Mouse (Mus musculus) embryonic facial prominence, embryonic 13.5 days (tissue): ENCODE data around the gene Cotl1. TPM values are rescaled to one million over a fixed set of nuclear protein-coding genes. Genes with fewer than 3 reads are reported as not detected.

Source experiments
- ATAC-seq: fragments of 200-750 bp; cut with Nextera tagmentation; 2 replicates; pipeline ENCODE4 v1.8.0; 2017; ENCODE audit warnings: low read depth; ENCODE audit not compliant: insufficient number of reproducible peaks, insufficient read depth, low FRiP score, low TSS enrichment
- H3K27ac ChIP-seq: fragments of 300-500 bp; sonication (generic); 2 replicates; pipeline ENCODE4 v1.5.1; 2015; ENCODE audit warnings: moderate library complexity, mild to moderate bottlenecking, inconsistent platforms
- H3K27me3 ChIP-seq: fragments of 300-500 bp; sonication (generic); 2 replicates; pipeline ENCODE4 v1.6.1; 2015; ENCODE audit warnings: mild to moderate bottlenecking, inconsistent platforms
- H3K36me3 ChIP-seq: fragments of 300-500 bp; sonication (generic); 2 replicates; pipeline ENCODE4 v1.6.1; 2015; ENCODE audit warnings: mild to moderate bottlenecking, inconsistent platforms
- H3K4me1 ChIP-seq: fragments of 300-500 bp; sonication (generic); 2 replicates; pipeline ENCODE4 v1.6.1; 2015; ENCODE audit warnings: inconsistent platforms
- H3K4me2 ChIP-seq: fragments of 300-500 bp; sonication (generic); 2 replicates; pipeline ENCODE4 v1.6.1; 2015; ENCODE audit warnings: moderate library complexity, mild to moderate bottlenecking, inconsistent platforms
- H3K4me3 ChIP-seq: fragments of 300-500 bp; sonication (generic); 2 replicates; pipeline ENCODE4 v1.5.1; 2015; ENCODE audit warnings: mild to moderate bottlenecking, inconsistent platforms
- H3K9ac ChIP-seq: fragments of 300-500 bp; sonication (generic); 2 replicates; pipeline ENCODE4 v1.6.1; 2015; ENCODE audit warnings: mild to moderate bottlenecking, inconsistent platforms
- H3K9me3 ChIP-seq: fragments of 300-500 bp; sonication (generic); 2 replicates; pipeline ENCODE4 v1.6.1; 2016; ENCODE audit warnings: inconsistent platforms
- WGBS: fragments of 180-500 bp; shearing (Covaris S2); methylation state at CpG from one replicate; pipeline ENCODE4 v1.1.7; 2015; ENCODE audit warnings: mixed read lengths; 5-methylcytosine and 5-hydroxymethylcytosine counted together
- polyA plus RNA-seq: library from polyadenylated mRNA; unstranded; fragments of >200 nt; fragmentation: Nextera tagmentation; extraction: Ambion mirVana; gene quantifications from 2 replicates; pipeline ENCODE4 v1.2.1, GENCODE M21; 2015

Cotl1 gene
- polyA plus RNA-seq, 1 experiment from 2014 or later = 71.3 TPM

DNA sequence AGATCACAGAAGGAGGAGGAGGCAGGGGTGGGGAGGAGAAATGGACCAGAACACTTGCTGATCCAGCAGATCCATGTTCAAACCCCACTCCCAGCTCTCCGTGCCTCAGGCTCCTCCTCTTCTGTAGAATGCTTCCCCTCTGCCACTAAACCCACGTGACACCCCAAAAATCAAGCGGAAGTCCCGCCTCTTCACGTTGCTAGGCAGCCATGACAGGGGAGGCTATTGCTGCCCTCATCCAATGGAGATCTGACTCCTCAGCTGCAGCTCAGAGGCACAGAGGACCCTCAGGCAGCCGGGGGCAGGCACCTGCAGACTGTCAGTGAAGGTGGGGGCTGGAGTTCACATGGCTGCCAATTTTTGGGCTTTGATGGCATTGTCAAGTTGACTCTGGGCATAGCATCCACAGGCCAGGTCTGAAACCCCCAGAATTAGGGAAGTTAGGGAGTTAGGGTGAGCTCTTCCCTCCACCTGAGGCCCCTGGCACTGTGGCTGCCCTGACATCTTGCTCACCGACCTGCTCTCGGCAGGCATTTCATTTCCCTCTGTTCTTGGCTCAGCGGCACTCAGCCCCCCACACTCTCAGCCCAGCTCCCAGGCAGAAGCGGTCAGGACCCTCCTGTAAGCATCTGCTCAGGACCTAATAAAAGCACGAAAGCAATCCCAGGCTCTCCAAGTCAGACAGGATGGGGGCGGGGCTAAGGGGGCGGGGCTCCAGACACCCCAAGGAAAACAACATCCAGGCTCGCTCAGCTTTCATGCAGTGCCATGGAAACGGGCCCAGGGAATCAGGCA is 42.0 kb downstream of the Cotl1 start:
- 9% methylated on average over 15 of the region's 15 CpGs for WGBS
- peak; percentile 54; the same call in 1 of the 2 replicates for ATAC-seq
- Histone ChIP-seq H3K27me3 (no peaks in the 10 kb centered on the region), H3K9me3 (no peaks in the 10 kb centered on the region), H3K4me2 (peak overlapping the region; percentile 55), H3K36me3 (no peaks in the 10 kb centered on the region), H3K27ac (peak overlapping the region; percentile 82), H3K9ac (no peak overlapping the region), H3K4me3 (peak overlapping the region; percentile 23), H3K4me1 (peaks cover 27% of the 10 kb centered on the region)

DNA sequence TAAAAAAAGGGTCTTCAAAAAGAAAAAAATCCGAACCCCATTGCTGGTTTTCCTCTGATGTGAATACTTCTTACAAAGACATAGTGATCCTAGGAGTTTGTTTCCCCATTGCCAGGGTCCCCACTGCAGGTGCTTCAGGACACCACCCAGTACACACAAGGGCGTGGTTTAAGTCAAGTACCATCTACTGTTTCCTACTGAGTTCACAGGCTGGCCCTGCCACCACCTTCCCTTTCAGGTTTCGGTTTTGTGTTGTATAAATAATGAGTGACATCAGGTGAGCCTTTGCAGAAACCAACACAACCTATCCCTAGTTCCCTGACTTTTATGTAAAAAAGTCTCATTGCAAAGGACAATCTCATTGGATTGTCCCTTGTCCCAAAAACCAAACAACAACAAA is 44.7 kb downstream of the Cotl1 start:
- no peak for ATAC-seq
- WGBS = 78% methylated on average over 3 of the region's 3 CpGs
- Histone ChIP-seq H3K9ac (no peak overlapping the region), H3K36me3 (no peaks in the 10 kb centered on the region), H3K4me3 (no peak overlapping the region), H3K9me3 (no peaks in the 10 kb centered on the region), H3K4me1 (peaks cover 29% of the 10 kb centered on the region), H3K4me2 (no peak overlapping the region), H3K27me3 (no peaks in the 10 kb centered on the region), H3K27ac (no peak overlapping the region)

DNA sequence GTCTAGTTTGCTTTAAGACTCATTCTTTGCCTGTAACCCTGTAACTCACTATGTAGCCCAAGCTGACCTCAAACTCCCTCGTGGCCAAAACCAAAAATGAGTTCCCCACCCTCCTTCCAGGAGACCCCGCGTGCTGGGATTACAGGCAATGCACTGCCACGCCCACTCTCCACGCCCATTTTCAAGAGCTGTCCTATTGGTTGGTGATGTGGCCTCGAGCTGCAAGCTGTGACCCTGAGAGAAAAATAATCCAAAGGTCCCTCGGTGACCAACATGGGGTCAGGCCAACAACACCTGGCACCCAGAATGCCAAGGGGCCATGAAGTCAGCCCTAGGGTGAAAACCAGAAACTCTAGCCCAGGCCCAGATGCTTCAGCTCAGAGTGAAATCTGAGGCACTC is 45.7 kb downstream of the Cotl1 start:
- H3K36me3 ChIP-seq = no peaks in the 10 kb centered on the region
- H3K27me3 ChIP-seq = no peaks in the 10 kb centered on the region
- ATAC-seq = no peak
- no peak overlapping the region for H3K9ac ChIP-seq
- WGBS = 37% methylated on average over 7 of the region's 7 CpGs
- peaks cover 27% of the 10 kb centered on the region for H3K4me1 ChIP-seq
- no peak overlapping the region for H3K27ac ChIP-seq
- no peak overlapping the region for H3K4me2 ChIP-seq
- H3K9me3 ChIP-seq = no peaks in the 10 kb centered on the region
- H3K4me3 ChIP-seq = no peak overlapping the region

DNA sequence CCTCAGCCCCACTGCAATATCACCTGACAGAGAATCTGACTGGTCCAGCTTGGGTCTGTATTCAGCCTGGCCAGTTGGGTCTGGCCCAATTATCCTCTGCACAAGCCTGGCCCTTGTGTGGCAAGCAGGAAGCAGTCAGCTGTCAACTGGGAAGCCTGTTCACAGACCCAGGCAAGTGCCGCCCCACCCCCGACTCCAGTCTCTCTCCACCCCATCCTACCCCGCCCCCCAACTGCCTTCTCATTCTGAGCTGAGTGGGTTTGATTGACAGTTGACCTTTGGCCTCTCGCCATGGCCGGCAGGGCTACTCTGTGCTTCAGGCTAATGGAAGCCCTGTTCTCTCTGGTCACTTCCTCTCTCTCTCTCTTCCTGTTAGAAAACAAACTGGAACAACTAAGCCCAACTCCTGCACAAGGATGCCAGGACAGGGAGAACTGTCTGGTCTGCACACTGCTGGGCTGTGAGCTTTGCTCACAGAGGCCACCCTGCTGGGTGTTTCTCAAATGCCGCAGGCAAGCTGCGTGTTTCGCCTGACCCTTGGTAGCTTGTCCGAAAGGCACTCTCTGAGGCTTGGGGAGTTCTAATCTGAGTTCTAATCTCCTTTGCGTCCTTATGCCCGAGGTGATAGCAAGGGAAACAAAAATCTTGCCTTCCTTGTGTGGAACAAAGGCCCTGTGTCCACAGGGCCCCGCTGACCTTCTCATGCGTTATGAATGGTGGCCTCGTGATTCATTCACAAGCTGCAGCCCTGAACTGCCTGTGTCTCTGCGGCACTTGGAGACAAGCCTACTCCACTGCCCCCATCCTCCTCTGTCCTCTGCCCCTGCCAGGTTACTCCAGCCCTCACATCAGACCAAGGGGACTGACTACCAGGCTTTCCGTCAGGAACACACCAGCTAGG is 48.3 kb downstream of the Cotl1 start:
- no peak for ATAC-seq
- WGBS = 21% methylated on average over 16 of the region's 16 CpGs
- Histone ChIP-seq H3K9ac (0 out of 2 replicates have a peak overlapping the region, but pooled peaks have one; percentile 46), H3K27me3 (no peaks in the 10 kb centered on the region), H3K27ac (no peak overlapping the region; the same call in 1 of the 2 replicates), H3K9me3 (no peaks in the 10 kb centered on the region), H3K4me2 (no peak overlapping the region), H3K4me3 (no peak overlapping the region), H3K4me1 (peaks cover 8% of the 10 kb centered on the region), H3K36me3 (no peaks in the 10 kb centered on the region)

DNA sequence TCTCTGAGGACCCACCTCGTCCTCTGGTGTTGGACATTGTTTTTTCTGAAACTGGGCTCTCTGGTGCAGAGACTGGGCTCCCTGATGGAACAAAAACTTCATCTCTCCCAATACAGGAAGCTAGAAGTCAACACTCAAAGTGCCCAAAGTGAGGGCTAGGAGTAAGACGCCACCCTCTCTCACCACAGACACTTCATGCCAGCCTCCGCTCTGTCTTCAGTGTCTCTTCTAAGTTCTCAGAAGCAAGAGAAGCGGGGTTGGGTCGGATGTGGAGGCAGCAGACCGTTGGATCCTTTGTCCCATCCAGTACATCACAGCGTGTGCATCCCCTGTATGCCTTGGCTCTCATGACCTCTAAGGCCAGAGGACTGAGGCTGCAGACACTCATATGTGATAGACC is 50.8 kb downstream of the Cotl1 start:
- Histone ChIP-seq H3K36me3 (no peaks in the 10 kb centered on the region), H3K9ac (no peak overlapping the region), H3K9me3 (no peaks in the 10 kb centered on the region), H3K27ac (no peak overlapping the region), H3K27me3 (no peaks in the 10 kb centered on the region), H3K4me1 (peaks cover 11% of the 10 kb centered on the region), H3K4me3 (no peak overlapping the region), H3K4me2 (no peak overlapping the region)
- no peak for ATAC-seq
- 85% methylated on average over 7 of the region's 7 CpGs for WGBS

DNA sequence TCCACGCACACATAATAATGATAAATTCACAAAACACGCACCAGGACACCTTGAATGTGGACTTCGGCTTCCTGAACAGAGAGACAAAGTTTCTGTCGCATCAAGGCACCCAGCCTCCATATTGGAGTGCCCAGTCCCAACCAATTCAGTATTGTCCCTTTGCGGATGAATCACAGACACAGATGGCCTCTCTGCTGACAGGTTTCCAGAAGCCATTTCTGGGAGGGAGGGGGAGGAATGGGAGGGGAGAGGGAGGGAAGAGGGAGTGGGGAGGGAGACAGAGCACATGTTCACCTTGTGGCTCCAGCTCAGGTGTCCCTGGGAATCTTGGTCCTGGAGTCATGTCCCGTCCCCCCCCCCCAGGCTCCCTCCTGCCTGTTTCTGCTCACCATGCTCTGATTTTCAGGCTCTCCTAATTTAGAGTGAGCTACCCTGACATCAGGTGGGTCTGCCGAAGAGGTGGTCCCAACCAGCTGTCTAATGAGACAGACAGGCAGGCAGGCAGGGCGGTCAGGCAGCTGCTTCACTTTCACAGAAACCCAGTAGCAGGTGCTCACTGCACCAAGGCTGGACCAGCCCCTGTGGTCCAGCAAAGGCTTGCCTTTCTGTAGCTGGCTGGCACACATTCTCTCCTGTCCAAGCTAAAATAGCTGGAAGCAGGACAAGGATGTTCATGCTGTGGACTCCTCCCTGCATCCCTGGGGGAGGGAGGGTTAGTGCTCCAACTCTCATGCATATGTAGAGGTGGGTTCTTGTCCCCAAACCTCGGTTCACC is 51.5 kb downstream of the Cotl1 start:
- Histone ChIP-seq H3K4me1 (peaks cover 11% of the 10 kb centered on the region), H3K4me3 (no peak overlapping the region), H3K9ac (no peak overlapping the region), H3K9me3 (no peaks in the 10 kb centered on the region), H3K4me2 (no peak overlapping the region), H3K27me3 (no peaks in the 10 kb centered on the region), H3K27ac (no peak overlapping the region), H3K36me3 (no peaks in the 10 kb centered on the region)
- 66% methylated on average over 9 of the region's 9 CpGs for WGBS
- ATAC-seq = no peak

DNA sequence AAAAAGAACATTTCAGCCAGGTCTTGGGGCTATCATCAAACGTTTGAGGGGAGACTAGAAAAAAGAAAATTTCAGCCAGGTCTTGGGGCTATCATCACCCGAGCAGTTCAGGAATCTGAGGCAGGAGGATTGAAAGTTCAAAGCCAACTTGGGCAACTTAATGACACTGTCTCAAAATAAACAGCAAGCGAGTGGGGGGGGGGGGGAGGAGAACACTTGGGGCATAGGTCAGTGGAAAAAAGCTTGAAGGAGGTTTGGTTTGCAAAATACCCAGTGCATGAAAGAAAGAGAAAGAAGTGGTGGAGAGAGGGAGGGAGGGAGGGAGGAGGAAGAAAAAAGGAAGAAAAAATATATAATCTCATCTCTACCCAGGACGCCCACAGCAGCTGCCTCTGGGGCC is 53.0 kb downstream of the Cotl1 start:
- 33% methylated on average over 4 of the region's 4 CpGs for WGBS
- Histone ChIP-seq H3K4me2 (no peak overlapping the region), H3K36me3 (no peaks in the 10 kb centered on the region), H3K27me3 (no peaks in the 10 kb centered on the region), H3K4me3 (no peak overlapping the region), H3K4me1 (peaks cover 11% of the 10 kb centered on the region), H3K27ac (no peak overlapping the region), H3K9me3 (no peaks in the 10 kb centered on the region), H3K9ac (no peak overlapping the region)
- ATAC-seq = no peak

DNA sequence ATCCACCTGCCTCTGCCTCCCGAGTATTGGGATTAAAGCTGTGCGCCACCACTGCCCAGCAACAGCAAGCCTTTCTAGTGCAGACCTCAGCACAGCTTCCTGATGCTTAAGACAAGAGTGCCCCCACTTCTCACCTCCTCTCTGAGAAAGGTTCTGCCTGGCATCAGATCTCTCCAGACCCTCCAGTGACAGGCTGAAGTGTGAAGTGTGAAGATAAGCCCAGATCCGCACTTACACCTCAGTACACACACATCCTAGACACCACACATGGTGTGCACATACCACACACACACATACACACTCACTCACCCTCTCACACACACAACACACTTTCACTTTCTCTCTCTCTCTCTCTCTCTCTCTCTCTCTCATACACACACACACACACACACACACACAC is 53.5 kb downstream of the Cotl1 start:
- Histone ChIP-seq H3K9ac (no peak overlapping the region), H3K27me3 (no peaks in the 10 kb centered on the region), H3K4me3 (no peak overlapping the region), H3K9me3 (no peaks in the 10 kb centered on the region), H3K36me3 (no peaks in the 10 kb centered on the region), H3K4me2 (no peak overlapping the region), H3K27ac (no peak overlapping the region), H3K4me1 (peaks cover 7% of the 10 kb centered on the region)
- WGBS = 70% methylated on average over 3 of the region's 3 CpGs
- no peak for ATAC-seq

DNA sequence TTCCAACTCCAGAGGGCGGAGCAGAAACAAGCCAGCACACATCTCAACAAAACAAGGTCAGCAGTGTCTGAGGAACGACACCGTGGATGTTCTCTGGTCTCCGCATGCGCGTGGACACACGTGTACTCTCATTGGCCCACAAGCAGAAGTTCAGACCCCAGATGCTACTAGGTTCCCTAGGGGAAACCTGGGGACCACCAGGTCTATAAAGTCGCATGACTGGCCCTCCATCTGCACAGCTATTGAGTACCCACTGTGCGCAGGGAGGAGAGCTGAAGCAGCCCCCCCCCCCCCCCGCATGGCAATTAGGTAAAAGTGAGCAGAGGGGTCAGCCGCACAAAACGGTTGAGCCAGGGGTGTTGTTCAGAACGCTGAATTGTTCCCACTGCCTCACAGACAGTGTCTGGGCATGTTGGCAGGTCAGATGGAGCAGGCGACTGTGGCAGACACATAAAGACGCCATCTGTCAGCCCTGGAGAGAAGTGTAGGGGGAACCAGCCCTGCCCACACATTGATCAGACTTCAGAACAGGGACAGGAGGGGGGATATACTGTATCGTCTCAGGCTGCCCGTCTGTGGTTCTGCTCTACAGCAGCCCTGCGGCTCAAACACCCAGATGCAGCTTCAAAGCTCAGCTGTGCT is 54.5 kb downstream of the Cotl1 start:
- no peak overlapping the region for H3K27ac ChIP-seq
- H3K4me1 ChIP-seq = 0 out of 2 replicates have a peak, but pooled peaks cover 3% of the 10 kb centered on the region
- H3K27me3 ChIP-seq = no peaks in the 10 kb centered on the region
- no peak for ATAC-seq
- H3K4me2 ChIP-seq = 0 out of 2 replicates have a peak overlapping the region, but pooled peaks have one; percentile 9
- 48% methylated on average over 18 of the region's 18 CpGs for WGBS
- H3K9ac ChIP-seq = no peak overlapping the region
- H3K4me3 ChIP-seq = no peak overlapping the region
- no peaks in the 10 kb centered on the region for H3K9me3 ChIP-seq
- no peaks in the 10 kb centered on the region for H3K36me3 ChIP-seq

DNA sequence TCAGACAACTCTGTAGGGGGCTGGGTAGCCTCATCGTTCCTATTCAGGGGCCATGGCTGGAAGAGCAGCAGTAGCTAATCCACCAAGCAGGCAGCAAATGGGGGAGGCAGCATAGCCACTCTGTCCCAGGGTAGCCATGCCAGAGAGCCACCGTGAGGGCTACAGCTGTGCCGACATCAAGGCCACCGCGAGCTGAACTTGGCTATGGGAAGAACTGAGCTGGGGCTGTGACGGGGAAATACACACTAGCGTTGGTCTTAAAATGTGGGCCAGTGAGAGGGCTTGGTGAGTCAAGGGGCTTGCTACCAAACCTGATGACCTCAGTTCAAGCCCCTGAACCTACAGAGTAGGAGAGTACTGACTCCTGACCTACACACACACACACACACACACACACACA is 55.7 kb downstream of the Cotl1 start:
- H3K4me2 ChIP-seq = no peak overlapping the region
- H3K36me3 ChIP-seq = no peaks in the 10 kb centered on the region
- H3K9ac ChIP-seq = no peak overlapping the region
- no peaks in the 10 kb centered on the region for H3K9me3 ChIP-seq
- WGBS = 70% methylated on average over 7 of the region's 7 CpGs
- no peak for ATAC-seq
- H3K27me3 ChIP-seq = no peaks in the 10 kb centered on the region
- H3K27ac ChIP-seq = no peak overlapping the region
- H3K4me1 ChIP-seq = 0 out of 2 replicates have a peak, but pooled peaks cover 3% of the 10 kb centered on the region
- no peak overlapping the region for H3K4me3 ChIP-seq

DNA sequence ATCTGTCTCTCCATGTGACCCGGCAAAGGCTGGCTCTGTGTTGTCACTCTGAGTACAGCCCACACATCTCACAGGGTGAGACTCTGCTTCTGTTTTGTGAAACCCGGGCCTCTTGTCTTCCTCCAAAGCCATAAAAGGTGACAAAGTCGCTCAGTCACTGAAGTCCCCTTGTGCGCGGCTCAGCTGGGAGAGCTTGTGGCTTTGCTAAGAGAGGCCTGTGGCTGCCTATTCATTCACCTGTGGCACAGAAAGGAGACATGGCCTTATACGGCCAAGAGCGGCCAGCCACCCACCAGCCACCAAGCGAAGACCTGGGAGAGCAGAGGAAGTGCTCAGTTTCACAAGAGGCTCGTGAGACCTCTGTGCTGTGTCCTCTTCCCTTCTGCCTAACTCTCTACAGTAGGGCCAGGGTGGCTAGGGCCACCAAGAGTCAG is 56.2 kb downstream of the Cotl1 start:
- no peak overlapping the region for H3K9ac ChIP-seq
- H3K9me3 ChIP-seq = no peaks in the 10 kb centered on the region
- no peak overlapping the region for H3K27ac ChIP-seq
- WGBS = 53% methylated on average over 9 of the region's 9 CpGs
- no peak overlapping the region for H3K4me2 ChIP-seq
- H3K4me3 ChIP-seq = no peak overlapping the region
- no peak for ATAC-seq
- 0 out of 2 replicates have a peak, but pooled peaks cover 3% of the 10 kb centered on the region for H3K4me1 ChIP-seq
- H3K36me3 ChIP-seq = no peaks in the 10 kb centered on the region
- no peaks in the 10 kb centered on the region for H3K27me3 ChIP-seq
